Mouse (Mus musculus) liver, embryonic 13.5 days (tissue): ENCODE results near the gene Jpt1. TPM values are rescaled to one million over a fixed set of nuclear protein-coding genes. Genes with fewer than 3 reads are reported as not detected.
"Not testable (repeated sequence)": the region's sequence is repeated elsewhere in the genome, so short reads cannot be mapped to it uniquely, and the experiment has no call there.

ENCODE experiments used
- ATAC-seq: fragments of 200-750 bp; cut with Nextera tagmentation; 2 replicates; pipeline ENCODE4 v1.8.0; 2017; ENCODE audit warnings: low read depth, mild to moderate bottlenecking, moderate number of reproducible peaks, moderate library complexity
- DNase-seq: peaks from one replicate; pipeline ENCODE4 v3.0.0; 2022
- H3K27ac ChIP-seq: fragments of 300-500 bp; sonication (generic); 2 replicates; pipeline ENCODE4 v1.5.1; 2015; ENCODE audit warnings: moderate library complexity, mild to moderate bottlenecking, inconsistent platforms
- H3K27me3 ChIP-seq: fragments of 300-500 bp; sonication (generic); 2 replicates; pipeline ENCODE4 v1.6.1; 2015; ENCODE audit warnings: mild to moderate bottlenecking, inconsistent platforms
- H3K36me3 ChIP-seq: fragments of 300-500 bp; sonication (generic); 2 replicates; pipeline ENCODE4 v1.6.1; 2015; ENCODE audit warnings: mild to moderate bottlenecking, inconsistent platforms
- H3K4me1 ChIP-seq: fragments of 300-500 bp; sonication (generic); replicated peaks from 2 replicates; pipeline ENCODE4 v1.6.1; 2015; ENCODE audit warnings: inconsistent platforms
- H3K4me2 ChIP-seq: fragments of 300-500 bp; sonication (generic); 2 replicates; pipeline ENCODE4 v1.6.1; 2015; ENCODE audit warnings: inconsistent platforms, mild to moderate bottlenecking, moderate library complexity
- H3K4me3 ChIP-seq: fragments of 300-500 bp; sonication (generic); replicated peaks from 2 replicates; pipeline ENCODE4 v1.5.1; 2015; ENCODE audit warnings: mild to moderate bottlenecking, inconsistent platforms
- H3K9ac ChIP-seq: fragments of 300-500 bp; sonication (generic); 2 replicates; pipeline ENCODE4 v1.6.1; 2015; ENCODE audit warnings: mild to moderate bottlenecking, inconsistent platforms
- H3K9me3 ChIP-seq: fragments of 300-500 bp; sonication (generic); replicated peaks from 2 replicates; pipeline ENCODE4 v1.6.1; 2016; ENCODE audit warnings: inconsistent platforms
- WGBS: fragments of 180-500 bp; shearing (Covaris S2); methylation state at CpG from one replicate; pipeline ENCODE4 v1.1.7; 2015; ENCODE audit not compliant: insufficient replicate concordance; 5-methylcytosine and 5-hydroxymethylcytosine counted together
- polyA plus RNA-seq: library from polyadenylated mRNA; unstranded; fragments of >200 nt; fragmentation: Nextera tagmentation; extraction: Ambion mirVana; gene quantifications from 2 replicates; pipeline ENCODE4 v1.2.1, GENCODE M21; 2015

Gene Jpt1
- polyA plus RNA-seq = 292 and 314 TPM in 2 replicates

DNA sequence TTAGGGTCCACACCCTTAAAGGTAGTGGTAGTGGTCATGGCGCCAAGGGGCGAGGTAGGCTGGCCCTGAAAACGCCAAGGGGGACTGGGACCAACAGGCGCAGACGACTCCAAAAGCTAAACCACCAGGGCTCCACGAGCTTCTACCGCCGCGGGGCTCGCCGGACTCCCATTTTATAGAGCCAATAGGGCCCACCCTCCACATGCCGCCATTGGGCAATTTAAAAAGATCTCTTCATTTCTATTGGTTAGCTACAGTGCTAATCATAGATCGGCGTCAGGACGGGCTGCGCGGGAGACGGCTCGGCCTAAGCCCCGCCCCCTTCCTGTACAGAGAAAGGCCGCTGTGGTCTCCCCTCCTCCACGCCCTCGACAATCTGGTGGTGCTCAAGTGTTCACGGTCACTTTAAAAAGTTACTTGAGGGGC is at the start of gene Jpt1:
Gene Jpt1, minus strand, starts transcription at position 150 of the 426 bp plus-strand sequence.
- Histone ChIP-seq H3K27ac (peak within 1 kb of the TSS; percentile 97), H3K4me3 (peak within 1 kb of the TSS; percentile 99), H3K27me3 (no peaks in the 10 kb centered on the region), H3K4me2 (peak within 1 kb of the TSS; percentile 94), H3K9me3 (no peaks in the 10 kb centered on the region), H3K36me3 (no peaks in the 10 kb centered on the region), H3K9ac (peak within 1 kb of the TSS; percentile 99), H3K4me1 (peaks cover 45% of the 10 kb centered on the region)
- ATAC-seq (peak; percentile 82), DNase-seq (peak; percentile 96)
- WGBS = under 1% methylated on average over 24 of the region's 24 CpGs

DNA sequence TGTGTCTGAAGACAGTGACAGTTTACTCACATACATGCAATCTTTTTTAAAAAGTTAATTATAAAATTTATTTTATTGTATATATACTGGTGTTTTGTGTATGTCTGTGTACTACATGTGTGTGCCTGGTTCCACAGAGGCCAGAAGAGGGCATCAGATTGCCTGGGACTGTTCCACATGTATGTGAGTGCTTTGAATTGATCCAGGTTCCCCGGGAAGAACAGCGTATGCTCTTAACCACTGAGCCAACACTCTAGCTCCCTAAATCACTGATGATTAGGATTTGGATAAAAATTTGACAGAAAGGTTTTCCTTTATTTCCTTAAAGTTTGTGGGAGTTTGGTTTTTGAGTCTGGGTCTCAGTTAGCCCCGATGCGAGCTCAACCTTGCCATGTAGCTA is 49.2 kb upstream of the Jpt1 start:
- Histone ChIP-seq H3K27ac (peak overlapping the region; percentile 88), H3K27me3 (no peaks in the 10 kb centered on the region), H3K9me3 (no peaks in the 10 kb centered on the region), H3K36me3 (peaks cover 29% of the 10 kb centered on the region), H3K4me2 (peak overlapping the region; percentile 81), H3K4me1 (peaks cover 36% of the 10 kb centered on the region), H3K4me3 (peak overlapping the region; percentile 76), H3K9ac (peak overlapping the region; percentile 80)
- ATAC-seq (peak; percentile 56), DNase-seq (no peak)
- WGBS = 48% methylated on average over 4 of the region's 4 CpGs

DNA sequence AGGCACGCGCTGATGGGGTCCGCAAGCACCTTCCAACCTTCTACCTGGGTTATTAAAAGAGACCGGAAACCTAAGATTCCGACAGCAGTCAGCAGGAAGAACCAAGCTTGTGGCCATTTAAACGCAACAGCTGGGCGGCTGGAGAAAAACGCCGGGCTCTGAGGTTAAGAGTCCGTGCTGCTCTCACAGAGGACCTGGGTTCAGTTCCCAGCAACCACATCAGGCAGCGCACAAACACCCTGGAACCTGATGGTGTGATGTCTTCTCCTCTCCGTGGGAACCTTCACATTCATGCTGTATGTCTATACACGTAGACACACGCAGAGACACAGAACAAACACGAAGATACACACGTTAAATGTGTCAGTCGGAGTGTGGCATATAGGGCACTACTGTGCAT is 41.5 kb upstream of the Jpt1 start:
- no peaks in the 10 kb centered on the region for H3K36me3 ChIP-seq
- no peaks in the 10 kb centered on the region for H3K9me3 ChIP-seq
- no peaks in the 10 kb centered on the region for H3K27me3 ChIP-seq
- no peak overlapping the region for H3K4me3 ChIP-seq
- 71% methylated on average over 17 of the region's 17 CpGs for WGBS
- no peak for ATAC-seq
- H3K27ac ChIP-seq = no peak overlapping the region
- no peak overlapping the region for H3K9ac ChIP-seq
- no peak overlapping the region for H3K4me2 ChIP-seq
- H3K4me1 ChIP-seq = 0 out of 2 replicates have a peak, but pooled peaks cover 2% of the 10 kb centered on the region
- no peak for DNase-seq

DNA sequence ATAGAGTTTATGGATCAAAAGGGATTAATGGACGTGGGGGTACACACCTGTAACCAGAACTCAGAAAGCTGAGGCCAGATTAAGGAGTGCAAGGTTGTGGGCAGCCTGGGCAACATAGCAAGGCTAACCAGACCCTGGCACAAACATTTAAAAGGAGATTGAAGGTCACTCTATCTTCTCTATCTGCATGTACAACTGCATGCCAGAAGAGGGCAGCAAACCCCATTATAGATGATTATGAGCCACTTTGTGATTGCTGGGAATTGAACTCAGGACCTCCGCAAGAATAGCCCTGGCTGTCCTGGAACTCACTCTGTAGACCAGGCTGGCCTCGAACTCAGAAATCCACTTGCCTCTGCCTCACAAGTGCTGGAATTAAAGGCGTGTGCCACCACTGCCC is 38.6 kb upstream of the Jpt1 start:
- Histone ChIP-seq H3K27me3 (no peaks in the 10 kb centered on the region), H3K4me1 (no peaks in the 10 kb centered on the region), H3K27ac (no peak overlapping the region), H3K4me2 (no peak overlapping the region), H3K9me3 (no peaks in the 10 kb centered on the region), H3K36me3 (no peaks in the 10 kb centered on the region), H3K9ac (no peak overlapping the region), H3K4me3 (no peak overlapping the region)
- ATAC-seq = no peak
- WGBS = 48% methylated on average over 4 of the region's 4 CpGs
- peak; percentile 15 for DNase-seq

DNA sequence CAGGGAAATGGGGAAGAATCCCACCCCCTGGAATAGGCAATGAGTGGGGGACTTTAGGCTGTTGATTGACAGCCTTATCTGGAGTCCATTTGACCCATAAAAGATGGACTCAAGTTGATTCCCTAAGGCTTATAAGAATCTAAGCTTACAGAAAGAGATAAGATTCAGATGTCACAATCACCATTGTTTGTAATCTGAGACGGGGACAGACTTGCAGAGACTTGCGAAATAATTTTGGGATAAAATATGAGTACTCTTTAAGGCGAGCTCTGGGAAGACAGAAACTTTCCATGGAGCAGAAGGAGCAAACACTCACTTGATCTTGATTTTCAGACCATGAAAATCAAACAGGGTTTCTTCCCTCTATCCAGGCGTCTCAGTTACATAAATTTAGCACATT is 29.4 kb upstream of the Jpt1 start:
- H3K27ac ChIP-seq = no peak overlapping the region
- no peak for ATAC-seq
- no peak overlapping the region for H3K4me2 ChIP-seq
- no peaks in the 10 kb centered on the region for H3K9me3 ChIP-seq
- WGBS = 45% methylated on average over 4 of the region's 4 CpGs
- peaks cover 1% of the 10 kb centered on the region; the same call in 1 of the 2 replicates for H3K4me1 ChIP-seq
- H3K27me3 ChIP-seq = peaks cover 14% of the 10 kb centered on the region
- H3K4me3 ChIP-seq = no peak overlapping the region
- DNase-seq = no peak
- H3K9ac ChIP-seq = no peak overlapping the region
- no peaks in the 10 kb centered on the region for H3K36me3 ChIP-seq

DNA sequence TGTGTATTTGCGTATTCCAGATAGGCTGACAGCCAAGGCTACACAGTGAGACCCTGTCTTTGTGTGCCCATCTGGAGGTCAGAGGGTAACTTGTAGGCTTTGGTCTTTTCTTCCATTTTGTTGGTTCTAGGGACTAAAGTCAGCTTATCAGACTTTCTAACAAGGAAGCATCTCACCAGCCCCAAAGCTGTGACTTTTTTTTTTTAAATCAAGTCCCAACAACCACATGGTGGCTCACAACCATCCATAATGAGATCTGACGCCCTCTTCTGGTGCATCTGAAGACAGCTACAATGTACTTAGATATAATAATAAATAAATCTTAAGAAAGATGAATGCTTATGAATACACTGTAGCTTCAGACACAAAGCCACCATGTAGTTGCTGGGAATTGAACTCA is 23.9 kb upstream of the Jpt1 start:
- no peak for DNase-seq
- H3K4me2 ChIP-seq = no peak overlapping the region
- H3K27me3 ChIP-seq = peaks cover 3% of the 10 kb centered on the region
- ATAC-seq = no peak
- H3K4me1 ChIP-seq = peaks cover 41% of the 10 kb centered on the region
- no peaks in the 10 kb centered on the region for H3K9me3 ChIP-seq
- no peak overlapping the region for H3K4me3 ChIP-seq
- 24% methylated on average over 2 of the region's 2 CpGs for WGBS
- H3K9ac ChIP-seq = no peak overlapping the region
- H3K27ac ChIP-seq = no peak overlapping the region
- peaks cover 14% of the 10 kb centered on the region for H3K36me3 ChIP-seq

DNA sequence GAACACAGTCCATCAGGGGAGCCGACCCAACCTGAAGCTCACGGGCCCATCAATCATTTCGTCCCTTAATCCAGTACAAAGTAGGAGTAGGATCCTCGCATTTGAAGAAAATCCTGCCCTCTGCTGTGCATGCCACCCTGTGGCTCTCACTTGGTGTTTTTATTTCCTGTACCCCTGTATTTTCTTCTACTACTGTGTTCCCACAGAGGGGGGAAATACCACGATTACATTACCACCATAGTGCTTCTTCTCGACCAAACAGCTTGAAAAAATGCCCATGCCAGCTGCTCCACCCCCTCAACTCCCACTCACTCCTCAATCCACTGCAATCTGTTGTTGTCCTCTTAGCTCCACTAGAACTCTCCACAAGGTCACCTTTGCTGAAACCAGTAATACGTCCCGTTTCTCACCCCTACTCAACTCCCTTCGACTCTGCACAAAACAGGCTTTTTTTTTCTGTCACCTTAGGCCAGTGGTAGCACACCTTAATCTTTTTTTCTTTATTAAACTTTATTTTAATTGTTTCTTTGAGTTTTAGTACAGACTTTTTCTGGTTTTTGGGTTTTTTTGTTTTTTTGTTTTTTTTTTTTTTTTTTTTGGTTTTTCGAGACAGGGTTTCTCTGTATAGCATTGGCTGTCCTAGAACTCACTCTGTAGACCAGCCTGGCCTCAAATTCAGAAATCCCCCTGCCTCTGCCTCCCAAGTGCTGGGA is 22.8 kb upstream of the Jpt1 start:
- ATAC-seq = no peak
- no peak for DNase-seq
- peaks cover 48% of the 10 kb centered on the region for H3K4me1 ChIP-seq
- H3K27me3 ChIP-seq = no peaks in the 10 kb centered on the region
- H3K9me3 ChIP-seq = no peaks in the 10 kb centered on the region
- peak overlapping the region; percentile 99 for H3K27ac ChIP-seq
- peak overlapping the region; percentile 88 for H3K4me2 ChIP-seq
- H3K36me3 ChIP-seq = peaks cover 24% of the 10 kb centered on the region
- peak overlapping the region; percentile 49; the same call in 1 of the 2 replicates for H3K9ac ChIP-seq
- 84% methylated on average over 10 of the region's 10 CpGs for WGBS
- peak overlapping the region; percentile 97 for H3K4me3 ChIP-seq

DNA sequence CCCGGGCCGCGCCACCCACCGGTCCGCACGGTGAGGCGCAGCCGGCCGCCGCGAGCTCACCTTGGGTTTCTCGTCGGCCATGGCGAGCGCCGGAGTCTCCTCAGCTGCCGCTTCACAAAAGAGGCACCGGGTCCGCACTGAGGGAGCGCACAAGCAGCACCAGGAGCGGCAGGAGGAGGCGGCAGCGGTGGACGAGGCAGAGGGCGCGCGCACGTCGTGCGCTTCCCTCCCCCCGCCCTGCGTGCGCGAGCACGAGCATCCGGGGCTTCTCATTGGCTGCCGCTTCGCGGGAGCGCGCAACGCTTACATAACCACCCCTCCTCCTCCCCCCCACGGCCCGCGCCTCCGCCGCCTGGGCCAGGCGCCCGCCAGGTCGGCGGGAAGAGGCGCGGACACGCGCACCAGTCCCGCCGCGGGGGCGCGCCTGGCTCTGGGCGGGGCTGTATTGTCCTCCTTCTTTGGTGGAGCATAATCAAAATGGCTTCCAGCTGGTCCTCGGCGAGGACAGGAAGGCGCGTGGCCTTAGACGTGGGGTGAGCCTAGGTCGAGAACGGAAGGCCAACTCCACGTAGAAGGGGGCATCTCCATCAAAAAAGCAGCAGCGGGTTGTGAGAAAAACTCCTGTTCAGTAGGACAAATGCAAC is 22.0 kb upstream of the Jpt1 start, which contains the start of gene Sumo2:
Gene Sumo2, minus strand, starts transcription at position 239 of the 644 bp plus-strand sequence.
- peaks cover 48% of the 10 kb centered on the region for H3K4me1 ChIP-seq
- 1% methylated on average over 70 of the region's 70 CpGs for WGBS
- peak within 1 kb of the TSS; percentile 88 for H3K4me2 ChIP-seq
- no peaks in the 10 kb centered on the region for H3K27me3 ChIP-seq
- ATAC-seq = peak; percentile 86
- no peaks in the 10 kb centered on the region for H3K9me3 ChIP-seq
- H3K9ac ChIP-seq = peak within 1 kb of the TSS; percentile 99
- peak within 1 kb of the TSS; percentile 97 for H3K4me3 ChIP-seq
- peak; percentile 96 for DNase-seq
- H3K27ac ChIP-seq = peak within 1 kb of the TSS; percentile 99
- peaks cover 33% of the 10 kb centered on the region for H3K36me3 ChIP-seq

DNA sequence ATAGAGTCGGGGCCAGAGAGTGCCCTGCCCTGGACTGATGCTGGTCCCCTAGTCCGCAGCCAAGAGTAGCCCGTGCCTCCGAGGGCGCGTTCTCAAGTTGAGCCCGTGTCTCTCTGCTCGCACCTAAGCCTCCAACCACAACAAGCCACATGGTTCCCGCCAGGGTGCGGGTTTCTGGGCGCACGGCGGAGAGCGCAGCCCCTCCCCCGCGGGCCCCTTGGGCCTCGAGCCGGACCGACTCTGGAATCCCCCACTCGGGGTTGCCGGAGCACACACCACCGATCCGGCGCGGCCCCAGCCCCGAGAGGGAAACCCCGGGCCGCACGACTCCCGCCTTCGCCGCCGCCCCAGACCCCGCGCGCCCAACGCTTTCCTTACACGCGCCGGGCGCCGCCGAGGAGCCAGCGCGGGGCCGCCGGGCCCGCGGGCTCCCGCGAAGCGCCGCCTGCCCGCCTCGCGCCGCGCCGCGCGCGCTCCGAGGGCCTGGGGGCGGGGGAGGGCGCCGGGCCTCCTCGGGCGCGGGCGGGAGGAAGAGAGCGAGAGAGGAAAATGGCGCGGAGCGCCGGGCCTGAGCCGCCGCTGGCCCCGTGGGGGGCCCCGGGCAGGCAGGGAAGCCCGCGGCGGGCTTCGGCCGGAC is 21.3 kb upstream of the Jpt1 start:
- Histone ChIP-seq H3K4me3 (peak overlapping the region; percentile 97), H3K4me1 (peaks cover 48% of the 10 kb centered on the region), H3K9me3 (no peaks in the 10 kb centered on the region), H3K4me2 (peak overlapping the region; percentile 88), H3K36me3 (peaks cover 36% of the 10 kb centered on the region), H3K9ac (peak overlapping the region; percentile 99), H3K27ac (peak overlapping the region; percentile 99), H3K27me3 (no peaks in the 10 kb centered on the region)
- DNase-seq = peak; percentile 44
- peak; percentile 75 for ATAC-seq
- WGBS = under 1% methylated on average over 81 of the region's 84 CpGs

DNA sequence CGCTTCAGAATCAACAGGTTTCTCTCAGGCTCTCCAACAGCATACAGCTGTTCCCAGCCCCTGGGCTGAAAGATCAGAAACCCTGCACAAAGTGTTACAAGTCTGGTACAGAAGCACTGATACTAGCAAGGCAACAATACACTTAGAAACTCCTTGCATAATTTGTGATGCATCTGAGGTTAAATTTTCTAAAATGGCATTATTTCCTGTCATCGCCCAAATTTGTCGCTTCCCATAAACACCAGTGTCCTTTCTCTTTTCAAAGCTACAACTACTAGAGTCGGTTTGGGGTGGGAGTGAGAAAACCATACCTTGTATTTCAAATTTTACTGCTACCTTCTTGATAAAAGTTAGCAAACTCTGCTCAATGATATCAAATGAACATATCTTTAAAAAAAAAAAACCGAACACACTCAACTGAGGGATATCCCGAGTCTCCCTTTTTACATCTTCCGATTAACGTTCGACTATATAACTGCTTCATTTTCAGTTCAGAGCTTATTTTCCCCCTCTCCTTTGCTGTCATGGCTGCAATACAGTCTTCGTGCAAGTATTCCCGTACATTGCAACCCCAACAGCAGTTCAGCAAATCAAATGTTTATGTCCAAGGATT is 20.7 kb upstream of the Jpt1 start:
- Histone ChIP-seq H3K4me2 (peak overlapping the region; percentile 88), H3K36me3 (peaks cover 42% of the 10 kb centered on the region), H3K9ac (peak overlapping the region; percentile 99), H3K4me1 (peaks cover 48% of the 10 kb centered on the region), H3K9me3 (no peaks in the 10 kb centered on the region), H3K27me3 (no peaks in the 10 kb centered on the region), H3K27ac (peak overlapping the region; percentile 99), H3K4me3 (peak overlapping the region; percentile 97)
- ATAC-seq (no peak), DNase-seq (no peak)
- 6% methylated on average over 11 of the region's 11 CpGs for WGBS

DNA sequence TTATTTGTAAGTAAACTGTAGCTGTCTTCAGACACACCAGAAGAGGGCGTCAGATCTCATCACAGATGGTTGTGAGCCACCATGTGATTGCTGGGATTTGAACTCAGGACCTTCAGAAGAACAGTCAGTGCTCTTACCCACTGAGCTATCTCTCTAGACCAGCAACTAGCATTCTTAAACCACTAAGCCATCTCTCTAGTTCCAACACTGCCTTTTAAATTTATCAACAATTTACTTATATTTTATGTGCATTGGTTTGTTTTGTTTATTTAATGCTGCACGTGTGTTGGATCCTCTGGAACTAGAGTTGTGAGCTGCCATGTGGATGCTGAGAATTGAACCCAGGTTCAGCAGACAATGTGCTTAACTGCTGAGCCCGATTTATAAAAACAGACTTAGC is 12.3 kb upstream of the Jpt1 start:
- H3K9ac ChIP-seq, H3K4me1 ChIP-seq, H3K4me3 ChIP-seq, DNase-seq, H3K27me3 ChIP-seq, ATAC-seq, H3K4me2 ChIP-seq, H3K27ac ChIP-seq, H3K9me3 ChIP-seq: not testable (repeated sequence)
- H3K36me3 ChIP-seq = peaks cover 84% of the 10 kb centered on the region
- WGBS = 77% methylated on average over 3 of the region's 3 CpGs
